Mouse (Mus musculus): ENCODE data around the gene Hipk2. TPM values are rescaled to one million over a fixed set of nuclear protein-coding genes. Genes with fewer than 3 reads are reported as not detected.

Gene Hipk2
- polyA plus RNA-seq, 1 experiment from 2014 or later, result 12.7 TPM

GRCm38 (mm10) chr6:38845876-38846275, 30.1 kb downstream of the Hipk2 start:
- H3K27me3 ChIP-seq (ENCODE audit: control insufficient read depth, insufficient read depth, low read length), result no peaks in the 10 kb centered on the region
- H3K4me1 ChIP-seq (ENCODE audit: control insufficient read depth, insufficient read depth, low read length), result peaks cover 5% of the 10 kb centered on the region
- H3K36me3 ChIP-seq (replicated peaks; ENCODE audit: control insufficient read depth, insufficient read depth, low read depth, low read length), result no peaks in the 10 kb centered on the region
- H3K4me2 ChIP-seq (ENCODE audit: low read depth, low read length), result no peak overlapping the region
- no peaks in the 10 kb centered on the region for H3K9me3 ChIP-seq (replicated peaks; ENCODE audit: control insufficient read depth, low read length)
- H3K4me3 ChIP-seq (ENCODE audit: low read depth, low read length), result no peak overlapping the region
- H3K9ac ChIP-seq (replicated peaks; ENCODE audit: low read length), result no peak overlapping the region
- no peak for ATAC-seq (replicated peaks; ENCODE audit: insufficient number of reproducible peaks, low FRiP score, low TSS enrichment, low read depth)
- H3K27ac ChIP-seq (replicated peaks; ENCODE audit: low read depth, low read length), result no peak overlapping the region
- no peak for DNase-seq (ENCODE audit: low spot score)
- 65% methylated on average over 5 of the region's 5 CpGs for WGBS

GRCm38 (mm10) chr6:38845117-38845516, 30.8 kb downstream of the Hipk2 start:
- no peak overlapping the region for H3K4me2 ChIP-seq (ENCODE audit: low read depth, low read length)

GRCm38 (mm10) chr6:38841551-38841950, 34.4 kb downstream of the Hipk2 start:
- no peak for DNase-seq (ENCODE audit: low spot score)
- H3K4me3 ChIP-seq (ENCODE audit: low read depth, low read length), result no peak overlapping the region
- H3K27ac ChIP-seq (replicated peaks; ENCODE audit: low read depth, low read length), result no peak overlapping the region
- ATAC-seq (replicated peaks; ENCODE audit: insufficient number of reproducible peaks, low FRiP score, low TSS enrichment, low read depth), result no peak
- 91% methylated on average over 3 of the region's 3 CpGs for WGBS
- no peaks in the 10 kb centered on the region for H3K9me3 ChIP-seq (replicated peaks; ENCODE audit: control insufficient read depth, low read length)
- no peaks in the 10 kb centered on the region for H3K36me3 ChIP-seq (replicated peaks; ENCODE audit: control insufficient read depth, insufficient read depth, low read depth, low read length)
- no peak overlapping the region for H3K9ac ChIP-seq (replicated peaks; ENCODE audit: low read length)
- no peaks in the 10 kb centered on the region for H3K27me3 ChIP-seq (ENCODE audit: control insufficient read depth, insufficient read depth, low read length)
- no peak overlapping the region for H3K4me2 ChIP-seq (ENCODE audit: low read depth, low read length)
- H3K4me1 ChIP-seq (ENCODE audit: control insufficient read depth, insufficient read depth, low read length), result no peaks in the 10 kb centered on the region

More at GRCm38 (mm10) chr6:38845117-38845516, 30.8 kb downstream of the Hipk2 start:
- Histone ChIP-seq H3K27ac (replicated peaks; ENCODE audit: low read depth, low read length) (no peak overlapping the region), H3K4me1 (ENCODE audit: control insufficient read depth, insufficient read depth, low read length) (peaks cover 5% of the 10 kb centered on the region), H3K9ac (replicated peaks; ENCODE audit: low read length) (no peak overlapping the region), H3K4me3 (ENCODE audit: low read depth, low read length) (no peak overlapping the region), H3K36me3 (replicated peaks; ENCODE audit: control insufficient read depth, insufficient read depth, low read depth, low read length) (no peaks in the 10 kb centered on the region), H3K9me3 (replicated peaks; ENCODE audit: control insufficient read depth, low read length) (no peaks in the 10 kb centered on the region), H3K27me3 (ENCODE audit: control insufficient read depth, insufficient read depth, low read length) (no peaks in the 10 kb centered on the region)
- ATAC-seq (replicated peaks; ENCODE audit: insufficient number of reproducible peaks, low FRiP score, low TSS enrichment, low read depth), result no peak
- 52% methylated on average over 1 of the region's 1 CpGs for WGBS
- DNase-seq (ENCODE audit: low spot score), result no peak

DNA sequence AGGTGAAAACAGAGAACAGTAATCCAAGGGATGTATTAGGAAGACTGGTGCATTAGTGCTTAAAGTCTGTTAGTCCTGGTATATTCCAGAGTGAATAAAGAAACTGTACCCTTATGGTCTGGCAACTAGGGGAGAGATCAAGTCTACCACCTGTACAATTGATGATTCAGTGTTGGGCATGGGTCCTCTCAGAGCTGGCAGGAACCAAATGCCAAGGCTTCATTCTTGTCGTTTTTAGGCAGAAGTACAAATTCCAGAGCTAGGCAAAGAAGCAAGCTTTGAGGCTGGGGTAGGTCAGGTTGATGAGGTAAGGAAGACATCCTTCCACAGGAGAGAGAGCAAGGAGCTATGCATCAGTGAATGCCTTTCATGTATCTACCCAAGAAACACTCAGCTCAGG, 35.2 kb downstream of the Hipk2 start:
- H3K27ac ChIP-seq (replicated peaks; ENCODE audit: low read depth, low read length), result no peak overlapping the region
- DNase-seq (ENCODE audit: low spot score), result no peak
- H3K4me1 ChIP-seq (ENCODE audit: control insufficient read depth, insufficient read depth, low read length), result no peaks in the 10 kb centered on the region
- 71% methylated on average over 1 of the region's 1 CpGs for WGBS
- H3K36me3 ChIP-seq (replicated peaks; ENCODE audit: control insufficient read depth, insufficient read depth, low read depth, low read length), result no peaks in the 10 kb centered on the region
- ATAC-seq (replicated peaks; ENCODE audit: insufficient number of reproducible peaks, low FRiP score, low TSS enrichment, low read depth), result no peak
- no peaks in the 10 kb centered on the region for H3K9me3 ChIP-seq (replicated peaks; ENCODE audit: control insufficient read depth, low read length)
- H3K9ac ChIP-seq (replicated peaks; ENCODE audit: low read length), result no peak overlapping the region
- no peaks in the 10 kb centered on the region for H3K27me3 ChIP-seq (ENCODE audit: control insufficient read depth, insufficient read depth, low read length)
- no peak overlapping the region for H3K4me3 ChIP-seq (ENCODE audit: low read depth, low read length)
- no peak overlapping the region for H3K4me2 ChIP-seq (ENCODE audit: low read depth, low read length)

GRCm38 (mm10) chr6:38840380-38840779, 35.6 kb downstream of the Hipk2 start:
- H3K27me3 ChIP-seq (ENCODE audit: control insufficient read depth, insufficient read depth, low read length), result no peaks in the 10 kb centered on the region
- no peak overlapping the region for H3K9ac ChIP-seq (replicated peaks; ENCODE audit: low read length)
- H3K4me3 ChIP-seq (ENCODE audit: low read depth, low read length), result no peak overlapping the region
- 80% methylated on average over 2 of the region's 2 CpGs for WGBS
- H3K36me3 ChIP-seq (replicated peaks; ENCODE audit: control insufficient read depth, insufficient read depth, low read depth, low read length), result no peaks in the 10 kb centered on the region
- ATAC-seq (replicated peaks; ENCODE audit: insufficient number of reproducible peaks, low FRiP score, low TSS enrichment, low read depth), result no peak
- H3K4me1 ChIP-seq (ENCODE audit: control insufficient read depth, insufficient read depth, low read length), result no peaks in the 10 kb centered on the region
- DNase-seq (ENCODE audit: low spot score), result no peak
- no peak overlapping the region for H3K4me2 ChIP-seq (ENCODE audit: low read depth, low read length)
- no peaks in the 10 kb centered on the region for H3K9me3 ChIP-seq (replicated peaks; ENCODE audit: control insufficient read depth, low read length)
- no peak overlapping the region for H3K27ac ChIP-seq (replicated peaks; ENCODE audit: low read depth, low read length)

DNA sequence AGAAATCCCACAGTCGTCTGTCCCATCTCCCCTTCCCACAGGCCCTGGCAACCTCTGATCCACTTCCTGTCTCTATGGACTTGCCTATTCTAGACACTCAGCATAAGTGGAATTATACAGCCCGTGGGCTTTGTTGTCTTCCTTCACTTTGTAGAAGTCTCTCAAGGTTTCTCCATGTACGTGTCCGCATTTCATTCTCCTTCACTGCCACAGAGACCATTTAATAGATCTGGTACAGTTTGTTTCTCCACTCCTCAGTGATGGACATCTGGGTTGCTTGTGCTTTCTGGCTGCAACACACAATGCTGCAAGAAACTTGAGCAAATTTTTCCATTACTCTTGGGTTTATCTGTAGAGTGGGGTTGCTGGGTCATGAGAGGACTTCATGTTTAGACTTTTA, 36.1 kb downstream of the Hipk2 start:
- no peaks in the 10 kb centered on the region for H3K36me3 ChIP-seq (replicated peaks; ENCODE audit: control insufficient read depth, insufficient read depth, low read depth, low read length)
- DNase-seq (ENCODE audit: low spot score) (no peak), ATAC-seq (replicated peaks; ENCODE audit: insufficient number of reproducible peaks, low FRiP score, low TSS enrichment, low read depth) (no peak)
- no peak overlapping the region for H3K4me3 ChIP-seq (ENCODE audit: low read depth, low read length)
- no peak overlapping the region for H3K9ac ChIP-seq (replicated peaks; ENCODE audit: low read length)
- no peaks in the 10 kb centered on the region for H3K27me3 ChIP-seq (ENCODE audit: control insufficient read depth, insufficient read depth, low read length)
- no peak overlapping the region for H3K4me2 ChIP-seq (ENCODE audit: low read depth, low read length)
- no peak overlapping the region for H3K27ac ChIP-seq (replicated peaks; ENCODE audit: low read depth, low read length)
- 60% methylated on average over 4 of the region's 4 CpGs for WGBS
- no peaks in the 10 kb centered on the region for H3K4me1 ChIP-seq (ENCODE audit: control insufficient read depth, insufficient read depth, low read length)
- H3K9me3 ChIP-seq (replicated peaks; ENCODE audit: control insufficient read depth, low read length), result no peaks in the 10 kb centered on the region

GRCm38 (mm10) chr6:38838061-38838460, 37.9 kb downstream of the Hipk2 start:
- H3K36me3 ChIP-seq (replicated peaks; ENCODE audit: control insufficient read depth, insufficient read depth, low read depth, low read length), result no peaks in the 10 kb centered on the region
- no peak for ATAC-seq (replicated peaks; ENCODE audit: insufficient number of reproducible peaks, low FRiP score, low TSS enrichment, low read depth)
- no peak overlapping the region for H3K4me2 ChIP-seq (ENCODE audit: low read depth, low read length)
- no peak for DNase-seq (ENCODE audit: low spot score)
- no peak overlapping the region for H3K9ac ChIP-seq (replicated peaks; ENCODE audit: low read length)
- H3K27ac ChIP-seq (replicated peaks; ENCODE audit: low read depth, low read length), result no peak overlapping the region
- H3K9me3 ChIP-seq (replicated peaks; ENCODE audit: control insufficient read depth, low read length), result no peaks in the 10 kb centered on the region
- 73% methylated on average over 4 of the region's 4 CpGs for WGBS
- no peaks in the 10 kb centered on the region for H3K4me1 ChIP-seq (ENCODE audit: control insufficient read depth, insufficient read depth, low read length)
- no peaks in the 10 kb centered on the region for H3K27me3 ChIP-seq (ENCODE audit: control insufficient read depth, insufficient read depth, low read length)
- no peak overlapping the region for H3K4me3 ChIP-seq (ENCODE audit: low read depth, low read length)

DNA sequence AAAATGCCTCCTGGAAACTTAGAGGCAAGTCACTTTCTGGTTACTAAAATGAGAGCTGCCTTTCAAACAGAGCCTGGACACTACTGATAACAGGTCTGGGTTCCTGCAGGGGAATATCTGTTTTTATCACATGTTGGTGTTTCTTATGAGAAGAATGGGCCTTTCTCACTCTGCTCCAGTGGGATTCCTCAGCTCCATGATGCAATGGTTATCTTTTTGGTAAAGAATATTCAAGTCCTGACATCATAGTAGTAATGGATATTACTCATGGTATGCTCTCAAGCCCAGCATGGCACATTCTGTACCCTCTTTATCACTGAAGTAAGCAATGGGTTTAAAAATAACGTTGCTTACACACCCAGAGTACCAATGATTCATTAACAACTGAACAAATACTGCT, 40.7 kb downstream of the Hipk2 start:
- 84% methylated on average over 1 of the region's 1 CpGs for WGBS

More for the DNA sequence above, 40.7 kb downstream of the Hipk2 start:
- H3K4me1 ChIP-seq (ENCODE audit: control insufficient read depth, insufficient read depth, low read length), result no peaks in the 10 kb centered on the region; the same call in 1 of the 2 replicates
- H3K9ac ChIP-seq (replicated peaks; ENCODE audit: low read length), result no peak overlapping the region
- ATAC-seq (replicated peaks; ENCODE audit: insufficient number of reproducible peaks, low FRiP score, low TSS enrichment, low read depth) (no peak), DNase-seq (ENCODE audit: low spot score) (no peak)
- H3K27ac ChIP-seq (replicated peaks; ENCODE audit: low read depth, low read length), result no peak overlapping the region
- H3K4me2 ChIP-seq (ENCODE audit: low read depth, low read length), result no peak overlapping the region
- no peak overlapping the region for H3K4me3 ChIP-seq (ENCODE audit: low read depth, low read length)
- no peaks in the 10 kb centered on the region for H3K36me3 ChIP-seq (replicated peaks; ENCODE audit: control insufficient read depth, insufficient read depth, low read depth, low read length)
- no peaks in the 10 kb centered on the region for H3K27me3 ChIP-seq (ENCODE audit: control insufficient read depth, insufficient read depth, low read length)
- no peaks in the 10 kb centered on the region for H3K9me3 ChIP-seq (replicated peaks; ENCODE audit: control insufficient read depth, low read length)

Data from embryonic facial prominence, embryonic 11.5 days (tissue).